Comparison of ENCODE assay signal across 9 mouse cellular contexts in genomic region chr11:61043055-61043992, GRCm38 (mm10). TPM values are rescaled to one million over a fixed set of nuclear protein-coding genes. Genes with fewer than 3 reads are reported as not detected.
DNase-seq lines count a peak whose midpoint lies in the region; ATAC-seq and TF ChIP-seq lines count a peak whose summit lies in the region.
"Had no signal": no experiment of that assay in that cellular context is flagged by ENCODE, and none has a peak within 500 bp of the region (broad histone marks: within the 10 kb centered on the region; RNA-seq: fewer than 3 reads in every experiment).

No protein-coding gene starts in this region.

- CTCF ChIA-PET in Patski (lab: Charles Lee) = no interaction called here

- H3K9me3 ChIP-seq in liver, embryonic 14.5 days (ENCODE audit: control insufficient read depth, low read length) = no peaks in the 10 kb centered on the region
- H3K9me3 ChIP-seq: liver, embryonic 15.5 days had no signal

- H3K4me1 ChIP-seq in liver, embryonic 14.5 days (replicated peaks; ENCODE audit: control insufficient read depth in 2 of 2, insufficient read depth in 2 of 2, low read length in 1 of 2) = 0 out of 4 replicates have a peak, but pooled peaks cover 3 to 6% of the 10 kb centered on the region in 2 experiments

- no peaks in the 10 kb centered on the region for H3K36me3 ChIP-seq in liver, embryonic 14.5 days (replicated peaks; ENCODE audit: control insufficient read depth, insufficient read depth, low read depth)
- H3K36me3 ChIP-seq: liver, embryonic 15.5 days had no signal

- no peak for TF ChIP-seq EP300 in liver, embryonic 14.5 days (IDR thresholded peaks at IDR 0.05; ENCODE audit: low read depth)

- POLR2A ChIA-PET in Patski (lab: Charles Lee) = interaction anchor here (0.6 kb wide), 1 partner anchor 69 kb away, joined by 4 read pairs; no protein-coding TSS in a partner anchor

- intact Hi-C loops in left cerebral cortex, postnatal 14 days (cut with DNase I) = loop anchor here (5.0 kb wide), 1 partner anchor 91 kb away; no protein-coding TSS in a partner anchor

- no peak overlapping the region for H3K27ac ChIP-seq in liver, embryonic 14.5 days
- H3K27ac ChIP-seq: liver, embryonic 15.5 days had no signal

- 63% methylated on average over 12 of the region's 12 CpGs for WGBS in liver, embryonic 14.5 days (ENCODE audit: insufficient replicate concordance)

- H3K9ac ChIP-seq in liver, embryonic 14.5 days (replicated peaks) = no peak overlapping the region
- H3K9ac ChIP-seq: liver, embryonic 15.5 days had no signal

- no peak overlapping the region for H3K4me2 ChIP-seq in liver, embryonic 14.5 days (ENCODE audit: low read depth)
- H3K4me2 ChIP-seq: liver, embryonic 15.5 days had no signal

- in situ Hi-C loops in Patski (cut with MboI; ENCODE audit: low pct_unique_long_range_greater_than_20kb) = no loop called here

- TF ChIP-seq CTCF in Patski (IDR thresholded peaks at IDR 0.05) = peak; percentile 65
- TF ChIP-seq CTCF in liver, embryonic 14.5 days (IDR thresholded peaks at IDR 0.05; ENCODE audit: low read depth) = peak; percentile 63

- peak; percentile 33 for DNase-seq in layer of hippocampus, adult 9-11 months
- DNase-seq in layer of hippocampus, adult 11-12 months (ENCODE audit: low spot score) = no peak
- no peak for DNase-seq in Patski (ENCODE audit: low read depth, low spot score)
- DNase-seq in liver, embryonic 14.5 days (ENCODE audit: low read depth in 3 of 3, low spot score in 3 of 3) = no peak
- DNase-seq in yolk sac, embryonic 10.5 days (ENCODE audit: low spot score) = no peak
- DNase-seq in ovary, postnatal 10 days (ENCODE audit: low spot score) = no peak
- DNase-seq in left cerebral cortex, postnatal 14 days (ENCODE audit: low spot score in 2 of 2) = no peak

- H3K27me3 ChIP-seq in Patski = peaks cover 15% of the 10 kb centered on the region
- no peaks in the 10 kb centered on the region for H3K27me3 ChIP-seq in liver, embryonic 14.5 days (ENCODE audit: control insufficient read depth, insufficient read depth, low read length)

- H3K4me3 ChIP-seq in liver, embryonic 14.5 days (ENCODE audit: insufficient read depth in 1 of 2, low read depth in 2 of 2, low read length in 2 of 2) = no peak overlapping the region
- H3K4me3 ChIP-seq: liver, embryonic 15.5 days had no signal

- no peak for ATAC-seq in Patski
- ATAC-seq in erythroid progenitor cell, adult 5-6 weeks (replicated peaks; ENCODE audit: low FRiP score, poor library complexity, severe bottlenecking) = peak; percentile 31; the same call in 1 of the 2 replicates
- no peak for ATAC-seq in liver, embryonic 14.5 days (ENCODE audit: insufficient read depth)

RNA-seq across cellular contexts. Expression of gene Kcnj12, which starts 21.0 kb away (rescaled TPM):
- not detected for polyA plus RNA-seq in Patski (2021)
- total RNA-seq in erythroid progenitor cell, adult 5-6 weeks (2015; ENCODE audit: low replicate concordance) = not detected in 2 replicates
- total RNA-seq in erythroid progenitor cell, adult 5-6 weeks (2017; ENCODE audit: low replicate concordance) = not detected in 2 replicates
- polyA plus RNA-seq in liver, embryonic 14.5 days (2012; rRNA removed) = 0.06 and 0.10 TPM in 2 replicates
- not detected in 2 replicates for polyA plus RNA-seq in liver, embryonic 14.5 days (2014; fragmentation: Nextera tagmentation; extraction: Ambion mirVana)
- 10 to 100 TPM; 12.9 to 13.5 TPM for total RNA-seq in left cerebral cortex, postnatal 14 days (2021)
- polyA plus RNA-seq: liver, embryonic 15.5 days had no signal

Comparison
In these comparisons a context has a peak if more than half of its experiments do, and no peak if none do; other contexts are left out.
1. RNA of gene Kcnj12, which starts 21.0 kb away (total RNA-seq): 12.9 to 13.5 TPM in left cerebral cortex, postnatal 14 days; not detected in erythroid progenitor cell, adult 5-6 weeks; every median in the first group is over 10 times any median in the second.